Mouse (Mus musculus) G1E (cell line): ENCODE data around the gene Col4a1.

ENCODE experiments used
- CTCF ChIP-seq: IDR thresholded peaks from 2 replicates; pipeline ENCODE4 v1.5.1; 2012; ENCODE audit warnings: low read depth, low read length, inconsistent platforms, mixed read lengths
- GATA1 ChIP-seq: IDR thresholded peaks from 2 replicates; pipeline ENCODE4 v1.6.1; 2012; ENCODE audit warnings: borderline replicate concordance, low read length, inconsistent platforms, mixed read lengths
- POLR2AphosphoS5 ChIP-seq: IDR thresholded peaks from 2 replicates; pipeline ENCODE4 v1.6.1; 2012; ENCODE audit warnings: low read depth, low read length, inconsistent platforms; ENCODE audit not compliant: insufficient replicate concordance
- TAL1 ChIP-seq: conservative IDR thresholded peaks from 2 replicates; pipeline ENCODE4 v1.6.1; 2012; ENCODE audit warnings: low read depth, low read length, inconsistent platforms, mixed read lengths

DNA sequence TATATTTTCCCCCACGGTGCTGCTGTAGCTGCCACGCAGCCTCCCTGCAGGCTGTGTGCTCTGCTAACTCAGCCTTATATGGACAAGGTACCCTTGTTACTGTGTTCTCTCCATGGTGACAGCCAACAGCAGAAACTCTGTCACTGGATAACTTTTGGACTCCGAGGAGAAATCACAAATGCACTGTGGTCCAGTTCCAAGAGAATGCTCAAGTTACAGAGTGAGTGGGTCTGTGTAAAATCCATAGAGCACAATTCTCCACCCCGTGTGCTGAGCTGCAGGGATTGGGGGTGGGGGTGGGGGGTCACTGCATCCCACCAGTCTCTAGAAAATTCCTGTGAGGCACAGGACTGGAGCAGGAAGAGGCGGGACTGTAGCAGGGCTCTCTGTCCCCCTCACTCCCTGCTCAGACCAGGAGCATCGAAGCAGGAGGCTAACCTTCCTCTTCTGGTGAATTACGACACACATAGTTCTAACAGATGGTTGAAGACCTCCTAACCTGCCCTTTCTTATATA, 45.4 kb upstream of the Col4a1 start:
- TF ChIP-seq CTCF: no peak
- TF ChIP-seq GATA1: no peak
- no peak for TF ChIP-seq POLR2AphosphoS5
- TF ChIP-seq TAL1: no peak
